Mouse (Mus musculus): ENCODE measurements around the gene Ttll11.

Ttll11 gene

DNA sequence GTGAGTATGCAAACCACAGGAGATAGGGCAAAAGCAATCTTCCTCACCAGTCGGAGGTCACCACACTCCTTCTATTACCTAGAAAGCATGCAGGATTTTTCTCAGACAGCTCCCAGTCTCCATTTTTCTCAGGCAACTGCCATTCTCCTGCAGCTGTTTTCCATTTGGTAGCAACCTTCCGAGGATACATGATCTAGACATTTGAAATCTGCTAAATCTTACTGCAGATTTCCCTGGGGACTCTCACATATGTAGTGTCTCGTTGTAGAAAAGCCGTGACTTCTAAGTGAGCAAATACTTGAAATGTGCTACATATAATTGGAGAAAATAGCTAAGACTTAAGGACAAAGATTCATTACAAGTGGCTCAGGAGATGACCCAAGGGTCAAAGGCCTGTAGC, 151.8 kb downstream of the Ttll11 start:
- WGBS, result 93% methylated on average over 4 of the region's 4 CpGs

GRCm38 (mm10) chr2:35825157-35825556, 154.6 kb downstream of the Ttll11 start:
- WGBS, result 69% methylated on average over 7 of the region's 7 CpGs

GRCm38 (mm10) chr2:35823589-35823988, 156.1 kb downstream of the Ttll11 start:
- 88% methylated on average over 6 of the region's 6 CpGs for WGBS

DNA sequence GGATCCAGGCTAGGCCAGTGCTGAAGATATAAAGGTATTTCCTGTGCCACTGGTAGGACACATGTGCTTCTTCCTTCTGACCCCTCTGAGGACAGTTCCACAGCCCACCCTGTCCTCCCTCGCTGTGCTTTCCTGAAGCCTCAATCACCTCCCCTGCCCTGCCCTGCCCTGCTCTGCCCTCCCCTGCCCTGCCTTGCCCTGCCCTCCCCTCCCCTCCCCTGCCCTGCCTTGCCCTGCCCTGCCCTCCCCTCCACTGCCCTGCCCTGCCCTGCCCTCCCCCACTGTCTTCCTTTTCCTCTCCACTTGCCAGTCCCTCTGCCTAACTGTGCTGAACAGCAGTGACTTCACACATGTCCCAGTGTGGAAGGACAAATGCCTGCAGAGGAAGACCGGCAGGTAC, 160.8 kb downstream of the Ttll11 start:
- 83% methylated on average over 2 of the region's 2 CpGs for WGBS

DNA sequence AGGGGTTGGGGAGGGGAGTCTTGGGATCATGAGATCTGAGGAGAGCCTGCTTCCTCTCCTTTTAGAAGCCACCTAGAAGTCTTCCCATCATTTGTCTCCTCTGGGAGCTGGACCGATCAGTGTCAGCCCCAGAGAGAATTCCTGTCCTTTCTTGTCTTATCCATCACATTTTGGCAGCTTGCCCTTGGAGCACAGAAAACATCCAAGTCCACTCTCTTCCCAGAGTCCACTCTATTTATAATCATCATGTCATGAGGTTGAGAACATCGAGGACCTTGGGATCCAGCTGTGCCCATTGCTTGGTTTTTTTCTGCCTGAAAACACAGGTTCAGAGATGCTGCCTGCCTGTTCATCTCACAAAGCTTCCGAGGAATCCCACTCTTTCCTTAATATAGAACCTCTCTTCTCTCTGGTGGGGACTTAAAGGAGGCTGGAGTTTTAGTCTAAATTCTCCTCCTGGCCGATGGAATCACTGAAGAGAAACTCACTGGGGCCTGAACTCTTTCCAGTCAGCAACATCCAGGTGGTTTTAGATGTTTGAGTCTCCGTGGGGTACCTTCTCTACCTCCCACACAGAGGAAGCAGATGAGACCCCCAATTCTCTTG, 163.6 kb downstream of the Ttll11 start:
- WGBS, result 40% methylated on average over 5 of the region's 5 CpGs

- 84% methylated on average over 2 of the region's 2 CpGs for WGBS
These were observed 167.2 kb downstream of the Ttll11 start for GRCm38 (mm10) chr2:35812561-35812933.

- 49% methylated on average over 14 of the region's 14 CpGs for WGBS
These were observed 167.7 kb downstream of the Ttll11 start for GRCm38 (mm10) chr2:35811801-35812560.

- 76% methylated on average over 3 of the region's 3 CpGs for whole genome bisulfite sequencing
These were observed 169.7 kb downstream of the Ttll11 start for GRCm38 (mm10) chr2:35810027-35810426.

DNA sequence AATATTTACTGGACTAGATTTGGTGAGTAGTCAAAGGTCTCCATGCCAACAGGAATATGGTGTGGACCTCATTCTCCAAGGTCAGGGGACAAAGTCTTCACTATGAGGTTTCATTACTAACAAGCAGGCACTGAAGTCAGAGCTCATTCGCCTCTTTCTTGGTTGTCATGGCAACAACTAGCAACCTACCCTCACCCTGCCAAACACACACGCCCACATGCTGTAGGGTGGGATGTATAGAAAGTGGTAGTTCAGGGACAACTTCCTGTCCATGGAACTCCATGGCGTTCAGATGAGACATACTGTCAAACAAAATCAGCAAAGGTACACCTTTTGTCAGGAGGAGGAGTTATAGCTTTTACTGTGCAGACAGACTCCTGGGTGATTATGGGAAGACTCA, 170.6 kb downstream of the Ttll11 start:
- WGBS, result 26% methylated on average over 3 of the region's 3 CpGs

DNA sequence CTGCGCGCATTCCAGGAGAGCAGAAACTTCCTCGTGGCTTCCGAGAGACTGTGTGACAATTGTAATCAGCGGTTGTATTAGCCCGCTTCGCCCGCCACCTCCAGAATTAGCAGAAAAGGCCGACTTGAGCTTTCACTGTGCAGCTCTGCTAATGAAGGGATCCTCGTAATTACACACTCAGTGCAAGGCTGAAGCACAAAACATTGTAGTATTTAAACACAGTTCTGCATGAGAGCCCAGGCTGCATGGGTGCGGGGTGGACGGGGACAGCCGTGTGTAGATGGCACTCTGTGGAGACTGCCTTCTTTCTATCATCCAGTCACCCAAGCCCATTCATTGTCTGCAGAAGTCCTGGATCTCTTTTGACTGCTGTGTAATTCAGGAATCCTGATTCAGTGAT, 173.8 kb downstream of the Ttll11 start:
- 54% methylated on average over 13 of the region's 13 CpGs for WGBS

- 74% methylated on average over 11 of the region's 11 CpGs for WGBS
These were observed 176.6 kb downstream of the Ttll11 start for GRCm38 (mm10) chr2:35803095-35803494.

DNA sequence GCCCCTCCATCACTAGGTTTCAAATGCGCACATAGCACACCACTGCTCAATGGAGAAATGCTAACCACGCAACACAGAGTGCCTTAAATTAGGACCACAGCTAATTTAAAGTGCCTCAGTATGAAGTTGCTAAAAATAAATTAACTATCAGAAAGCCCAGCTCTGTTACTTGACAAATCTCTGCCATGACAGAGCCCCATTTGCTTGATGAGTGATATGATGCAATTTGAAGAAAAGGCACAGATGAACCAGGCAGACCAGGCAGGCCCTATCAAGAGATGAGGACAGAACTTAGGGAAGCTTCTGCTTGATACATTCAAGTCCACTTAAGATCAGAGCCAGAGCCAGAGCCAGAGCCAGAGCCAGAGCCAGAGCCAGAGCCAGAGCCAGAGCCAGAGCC, 178.0 kb downstream of the Ttll11 start:
- 64% methylated on average over 2 of the region's 2 CpGs for WGBS

GRCm38 (mm10) chr2:35799073-35799472, 180.6 kb downstream of the Ttll11 start:
- 92% methylated on average over 6 of the region's 6 CpGs for WGBS

- 88% methylated on average over 8 of the region's 8 CpGs for WGBS
These were observed 181.7 kb downstream of the Ttll11 start for GRCm38 (mm10) chr2:35797998-35798397.

- 59% methylated on average over 27 of the region's 27 CpGs for WGBS
These were observed 190.1 kb downstream of the Ttll11 start for GRCm38 (mm10) chr2:35789362-35790326.

GRCm38 (mm10) chr2:35785877-35786276, 193.8 kb downstream of the Ttll11 start:
- 94% methylated on average over 7 of the region's 7 CpGs for WGBS

DNA sequence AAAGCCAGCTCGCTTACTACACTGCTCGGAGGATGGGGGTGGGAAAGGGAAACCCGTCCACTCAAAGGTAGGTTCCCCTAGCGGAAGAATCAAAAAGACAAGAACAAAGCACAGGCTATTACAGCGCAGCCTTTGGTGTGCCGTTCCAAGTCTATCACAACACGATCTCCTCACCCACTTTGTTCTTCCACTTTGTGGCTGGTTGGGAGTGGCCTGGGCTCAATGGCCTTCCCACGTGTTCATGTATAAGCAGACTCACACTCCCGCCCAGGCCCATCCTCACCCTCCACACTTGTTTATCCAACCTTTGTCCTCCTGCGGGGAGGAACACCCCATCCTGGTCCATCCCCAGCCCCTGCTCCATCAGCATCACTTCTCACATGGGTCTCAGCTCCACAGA, 196.3 kb downstream of the Ttll11 start:
- 72% methylated on average over 10 of the region's 10 CpGs for WGBS

DNA sequence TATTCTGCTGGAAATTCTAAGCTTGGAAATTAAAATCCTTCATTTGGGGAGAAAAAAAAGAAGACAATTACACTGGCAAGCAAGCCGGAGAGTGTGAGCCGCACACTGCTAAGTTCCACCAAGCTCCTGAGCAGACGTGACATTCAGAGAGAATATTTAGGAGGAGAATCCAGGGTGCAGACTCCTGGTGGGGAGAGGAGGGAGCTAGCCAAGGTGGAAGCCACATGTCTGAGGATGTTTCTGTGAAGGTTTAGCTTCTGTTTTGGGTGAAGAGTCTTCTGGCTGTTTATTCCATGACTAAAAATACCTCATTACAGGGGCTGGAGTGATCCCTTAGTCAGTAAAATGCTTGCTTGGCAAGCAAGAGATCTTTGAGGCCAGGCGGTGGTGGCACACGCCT, 200.4 kb downstream of the Ttll11 start:
- WGBS, result 50% methylated on average over 5 of the region's 5 CpGs

- 62% methylated on average over 9 of the region's 9 CpGs for WGBS
These were observed 202.8 kb downstream of the Ttll11 start for GRCm38 (mm10) chr2:35776935-35777334.

DNA sequence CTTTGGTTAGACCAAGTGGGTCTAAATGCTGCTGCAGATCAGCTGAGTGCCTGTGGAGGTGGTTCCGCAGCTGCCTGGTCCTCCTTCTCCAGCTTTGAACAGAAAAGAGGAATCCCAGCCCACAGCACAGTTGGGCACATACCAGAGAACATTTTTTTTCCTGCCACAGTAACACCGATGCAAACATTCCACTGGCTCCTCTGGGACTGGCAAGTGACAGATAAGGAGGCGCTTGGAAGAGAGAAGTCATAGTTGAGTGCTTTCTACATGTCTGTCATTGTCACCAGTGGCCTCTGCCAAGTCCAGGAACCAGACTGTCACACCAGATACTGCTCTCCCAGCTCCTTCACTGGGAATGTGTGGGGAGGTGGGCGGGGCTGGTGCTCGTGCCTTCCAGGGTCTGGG, 204.1 kb downstream of the Ttll11 start:
- WGBS, result 36% methylated on average over 5 of the region's 5 CpGs

DNA sequence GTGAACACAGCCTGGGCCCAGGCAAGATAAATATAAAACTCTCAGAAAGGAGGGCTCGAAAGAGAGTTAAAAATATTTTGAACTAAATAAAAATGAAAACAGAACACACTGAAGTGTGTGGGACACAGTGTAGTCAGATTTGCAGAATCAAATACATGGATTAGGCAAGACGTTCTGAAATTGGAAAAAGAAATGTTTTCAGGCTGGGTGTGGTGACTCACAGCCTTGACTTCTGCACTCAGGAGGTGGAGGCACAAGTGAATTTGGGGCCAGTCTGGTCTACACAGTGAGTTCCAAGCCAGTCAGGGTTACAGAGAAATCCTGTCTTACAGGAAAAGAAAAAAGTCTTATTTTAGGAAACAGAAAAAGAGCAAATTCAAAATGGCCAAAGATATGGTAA, 209.2 kb downstream of the Ttll11 start:
- WGBS, result 43% methylated on average over 2 of the region's 2 CpGs

GRCm38 (mm10) chr2:35769398-35769797, 210.3 kb downstream of the Ttll11 start:
- 64% methylated on average over 12 of the region's 12 CpGs for WGBS
